Mouse (Mus musculus): ENCODE data around the gene Zfp821.
"Not testable (repeated sequence)": the region's sequence is repeated elsewhere in the genome, so short reads cannot be mapped to it uniquely, and the experiment has no call there.

Gene Zfp821

GRCm38 (mm10) chr8:109714961-109715360 is 9.6 kb downstream of the Zfp821 start:
- no peak for DNase-seq

GRCm38 (mm10) chr8:109725106-109725505 is 19.8 kb downstream of the Zfp821 start:
- no peak for DNase-seq

- DNase-seq, result no peak
Measured at GRCm38 (mm10) chr8:109731012-109731411, 25.7 kb downstream of the Zfp821 start.

- DNase-seq, result no peak
Measured at GRCm38 (mm10) chr8:109734018-109734417, 28.7 kb downstream of the Zfp821 start.

- no peak for DNase-seq
Measured at GRCm38 (mm10) chr8:109736819-109737218, 31.5 kb downstream of the Zfp821 start.

- peak; percentile 93 for DNase-seq
Measured at GRCm38 (mm10) chr8:109737237-109738048, 32.1 kb downstream of the Zfp821 start, which contains the start of gene Atxn1l. Gene Atxn1l, minus strand, starts transcription at chr8:109737739.

- no peak for DNase-seq
Measured at GRCm38 (mm10) chr8:109738049-109738380, 32.7 kb downstream of the Zfp821 start.

- no peak for DNase-seq
Measured at GRCm38 (mm10) chr8:109747468-109748199, 42.3 kb downstream of the Zfp821 start.

- no peak for DNase-seq
Measured at GRCm38 (mm10) chr8:109750274-109750673, 44.9 kb downstream of the Zfp821 start.

- DNase-seq, result no peak
Measured at GRCm38 (mm10) chr8:109750699-109751098, 45.4 kb downstream of the Zfp821 start.

GRCm38 (mm10) chr8:109751731-109752485 is 46.6 kb downstream of the Zfp821 start:
- no peak for DNase-seq

- DNase-seq, result no peak
Measured at GRCm38 (mm10) chr8:109754696-109755095, 49.4 kb downstream of the Zfp821 start.

GRCm38 (mm10) chr8:109755554-109755953 is 50.2 kb downstream of the Zfp821 start:
- DNase-seq, result not testable (repeated sequence)

- no peak for DNase-seq
Measured at GRCm38 (mm10) chr8:109756849-109757248, 51.5 kb downstream of the Zfp821 start.

- DNase-seq, result no peak
Measured at GRCm38 (mm10) chr8:109759426-109759825, 54.1 kb downstream of the Zfp821 start.

GRCm38 (mm10) chr8:109760221-109760620 is 54.9 kb downstream of the Zfp821 start:
- DNase-seq, result no peak

- DNase-seq, result no peak
Measured at GRCm38 (mm10) chr8:109764031-109764430, 58.7 kb downstream of the Zfp821 start.

GRCm38 (mm10) chr8:109766081-109766480 is 60.7 kb downstream of the Zfp821 start:
- no peak for DNase-seq

GRCm38 (mm10) chr8:109773154-109773553 is 67.8 kb downstream of the Zfp821 start:
- no peak for DNase-seq
